Mouse (Mus musculus) erythroblast, embryonic 14.5 days (primary cell): Measurements from ENCODE around the gene Gpatch3.

ENCODE experiments used
- GATA1 ChIP-seq: IDR thresholded peaks from 2 replicates; pipeline ENCODE4 v1.6.1; 2012; ENCODE audit warnings: low read length, inconsistent platforms, mixed read lengths
- TAL1 ChIP-seq: IDR thresholded peaks from 3 replicates; pipeline ENCODE4 v1.6.1; 2012; ENCODE audit warnings: low read length, inconsistent platforms, mixed read lengths

- TF ChIP-seq GATA1 (no peak), TAL1 (no peak)
Observed at GRCm38 (mm10) chr4:133598616-133599015, 24.1 kb downstream of the Gpatch3 start.
